Mouse (Mus musculus): Measurements from ENCODE around the gene Spred2.

Spred2 gene

DNA sequence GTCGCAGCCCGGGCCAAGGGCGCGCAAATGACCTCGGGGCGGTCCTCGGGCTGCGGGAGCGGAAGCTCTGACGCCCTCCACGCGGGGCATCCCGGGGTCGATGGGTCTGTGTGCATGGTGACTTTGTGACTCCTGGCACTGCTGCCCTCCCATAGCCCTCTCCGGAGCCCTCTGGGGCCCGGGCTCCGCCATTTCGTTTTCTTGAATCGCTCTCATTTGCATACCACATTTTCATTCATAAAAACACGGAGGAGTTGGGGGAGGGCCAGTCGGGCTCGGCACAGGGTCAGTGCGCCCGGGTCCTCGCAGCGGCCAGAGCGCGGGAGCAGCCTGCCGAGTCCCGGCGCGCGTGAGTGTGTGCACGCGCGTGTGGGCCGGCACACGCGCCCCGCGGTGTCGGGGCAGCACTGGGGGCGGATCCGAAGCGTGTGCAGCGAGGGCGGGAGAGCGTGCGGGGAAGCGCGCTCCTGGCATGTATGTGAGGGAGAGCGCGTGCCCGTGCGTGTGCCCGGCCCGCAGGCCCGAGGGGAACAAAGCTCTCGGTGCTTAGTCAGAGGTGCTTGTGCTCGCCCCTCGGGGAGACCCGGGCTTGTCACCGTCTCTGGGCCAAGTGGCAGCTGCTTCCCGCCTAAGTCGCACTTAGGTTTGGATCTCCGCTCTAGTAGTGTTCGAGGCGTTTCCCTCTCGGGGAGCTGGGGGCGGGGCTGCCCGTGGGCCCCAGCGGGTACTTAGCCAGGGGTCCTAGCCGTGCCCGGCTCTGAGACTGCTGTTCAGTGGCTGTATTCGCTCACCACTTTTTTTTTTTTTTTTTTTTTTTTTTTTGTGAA, 1.2 kb downstream of the Spred2 start:
- DNase-seq (ENCODE audit: low read depth, low spot score), result peak; percentile 30

DNA sequence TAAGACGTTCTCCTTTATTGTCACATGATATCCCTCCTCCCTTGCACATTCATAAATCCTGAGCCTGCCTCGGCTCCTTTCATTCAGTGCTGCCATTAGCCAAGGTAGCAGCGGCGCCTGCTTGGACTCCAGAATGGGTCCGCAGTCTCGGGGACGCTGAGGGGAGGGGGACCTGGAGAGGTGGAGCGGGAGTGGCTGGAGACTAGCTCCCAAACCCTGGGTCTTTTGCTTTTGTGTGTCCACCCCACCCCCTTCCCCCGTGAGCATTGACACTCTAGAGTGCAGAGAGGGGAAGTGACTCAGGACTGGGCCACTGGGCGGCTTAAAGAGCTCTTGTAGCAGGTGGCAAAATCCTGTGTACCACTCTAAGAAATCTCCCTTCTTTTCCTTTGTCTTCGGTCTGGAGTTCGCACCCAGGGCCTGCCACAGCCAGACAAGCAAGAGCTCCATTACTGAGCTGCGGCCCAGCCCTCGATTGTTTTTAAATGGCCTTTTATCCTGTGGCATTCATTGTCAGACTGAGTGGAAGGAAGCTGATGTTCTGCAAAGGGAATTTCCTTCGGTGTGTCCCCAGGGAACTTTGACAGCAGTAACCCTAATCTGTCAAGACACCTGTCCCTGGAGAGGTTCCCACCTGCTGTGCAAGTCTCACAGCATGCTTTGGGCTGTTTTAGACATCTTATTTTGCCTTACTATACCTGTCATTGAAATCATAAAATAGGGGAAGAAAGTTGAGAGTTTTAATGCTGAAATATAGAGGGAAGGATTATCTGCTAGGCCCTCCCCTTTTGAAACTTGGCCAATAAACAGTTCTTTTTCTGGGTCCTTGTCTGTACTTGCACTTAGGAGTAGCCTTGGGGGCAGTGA, 2.0 kb downstream of the Spred2 start:
- peak; percentile 23 for DNase-seq (ENCODE audit: low read depth, low spot score)

DNA sequence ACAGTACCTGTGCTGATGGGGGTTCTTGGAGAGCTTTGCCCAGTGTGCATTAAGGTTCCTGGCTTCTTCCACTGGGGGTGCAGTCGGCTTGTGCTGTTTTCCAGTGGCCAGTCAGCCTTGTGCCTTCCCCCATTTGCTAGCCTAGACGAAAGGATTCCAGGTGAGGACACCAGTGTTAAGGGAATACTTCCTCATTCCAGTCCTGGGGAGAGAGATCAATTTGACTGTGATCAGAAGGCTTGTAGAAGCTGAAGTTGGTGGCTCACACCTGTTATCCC, 2.6 kb downstream of the Spred2 start:
- DNase-seq (ENCODE audit: low read depth, low spot score), result no peak

DNA sequence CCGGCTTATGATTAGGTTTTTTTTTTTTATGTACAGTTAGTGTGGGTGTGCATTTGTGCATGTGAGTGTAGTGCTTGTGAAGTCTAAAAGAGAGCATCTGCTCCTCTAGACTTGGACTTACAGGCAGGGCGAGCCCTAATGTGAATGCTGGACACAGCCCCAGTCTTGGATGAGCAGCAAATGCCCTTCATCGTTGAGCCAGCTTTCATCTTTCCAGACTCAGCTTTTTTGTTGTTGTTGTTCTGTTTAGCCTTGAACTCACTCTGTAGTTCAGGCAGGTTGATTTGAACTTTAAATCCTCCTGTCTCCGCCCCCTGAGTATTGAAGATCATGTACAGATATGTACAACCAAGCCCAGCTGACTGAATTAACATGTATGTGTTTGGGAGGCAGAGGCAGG, 4.5 kb downstream of the Spred2 start:
- DNase-seq (ENCODE audit: low read depth, low spot score), result no peak

- no peak for DNase-seq (ENCODE audit: low read depth, low spot score)
Measured at GRCm38 (mm10) chr11:19929087-19929865, 5.1 kb downstream of the Spred2 start.

DNA sequence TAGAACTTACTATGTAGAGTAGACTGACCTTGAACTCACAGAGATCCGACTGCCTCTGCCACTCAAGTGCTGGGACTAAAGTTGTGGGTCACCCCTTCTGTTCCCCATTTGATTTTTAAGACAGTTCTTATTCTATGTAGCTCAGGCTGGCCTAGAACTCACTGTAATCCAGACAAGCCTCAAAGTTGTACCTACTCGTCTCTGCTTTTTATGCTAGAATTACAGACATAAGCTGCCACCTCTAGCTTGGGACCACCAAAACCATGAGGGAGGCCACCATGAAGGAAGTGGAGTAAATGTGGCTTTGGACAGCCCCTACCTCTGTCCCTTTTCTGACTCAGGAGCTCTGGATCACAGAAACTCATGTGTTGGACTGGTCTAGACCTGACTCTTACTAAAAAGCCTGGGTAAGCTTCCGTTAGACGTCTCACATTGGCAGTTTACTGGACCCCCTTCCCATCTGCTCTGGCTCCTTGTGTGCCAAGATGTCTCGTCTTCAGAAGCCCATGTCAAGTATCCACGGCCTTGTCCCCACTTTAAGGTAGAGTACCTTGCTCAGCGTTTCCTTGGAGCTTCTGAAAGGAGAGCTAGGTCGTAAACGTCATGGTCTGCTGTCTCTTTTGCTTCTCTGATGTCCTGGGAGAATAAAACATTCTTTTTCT, 7.5 kb downstream of the Spred2 start:
- no peak for DNase-seq (ENCODE audit: low read depth, low spot score)

DNA sequence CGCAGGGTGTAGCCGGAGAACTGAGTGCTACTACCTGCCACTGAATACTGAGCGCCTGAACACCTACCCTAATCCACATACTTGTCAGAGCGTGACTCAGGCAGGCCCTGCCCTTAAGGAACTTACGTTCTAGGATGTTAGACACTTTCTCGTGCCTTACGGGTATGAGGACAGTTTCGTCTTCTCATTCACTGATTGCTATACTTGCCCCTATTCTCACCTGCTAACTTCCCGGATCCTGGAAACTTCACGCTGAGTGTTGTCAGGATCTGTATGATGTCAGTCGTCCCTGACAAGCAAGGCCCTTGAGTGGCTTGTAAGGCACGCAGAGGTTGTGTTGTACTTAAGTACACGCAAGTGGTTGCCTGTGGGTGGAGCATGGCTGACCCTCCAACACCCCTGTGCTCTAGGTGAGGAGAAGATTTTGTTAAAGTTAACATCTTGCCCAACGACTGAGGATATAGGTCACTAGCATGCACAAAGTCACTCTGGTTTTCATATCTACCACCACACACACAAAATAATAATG, 8.9 kb downstream of the Spred2 start:
- DNase-seq (ENCODE audit: low read depth, low spot score), result no peak

GRCm38 (mm10) chr11:19935524-19936354, 11.6 kb downstream of the Spred2 start:
- no peak for DNase-seq (ENCODE audit: low read depth, low spot score)

GRCm38 (mm10) chr11:19938456-19939004, 14.4 kb downstream of the Spred2 start:
- DNase-seq (ENCODE audit: low read depth, low spot score), result no peak

- DNase-seq (ENCODE audit: low read depth, low spot score), result peak; percentile 25
Measured at GRCm38 (mm10) chr11:19939305-19939730, 15.1 kb downstream of the Spred2 start.

DNA sequence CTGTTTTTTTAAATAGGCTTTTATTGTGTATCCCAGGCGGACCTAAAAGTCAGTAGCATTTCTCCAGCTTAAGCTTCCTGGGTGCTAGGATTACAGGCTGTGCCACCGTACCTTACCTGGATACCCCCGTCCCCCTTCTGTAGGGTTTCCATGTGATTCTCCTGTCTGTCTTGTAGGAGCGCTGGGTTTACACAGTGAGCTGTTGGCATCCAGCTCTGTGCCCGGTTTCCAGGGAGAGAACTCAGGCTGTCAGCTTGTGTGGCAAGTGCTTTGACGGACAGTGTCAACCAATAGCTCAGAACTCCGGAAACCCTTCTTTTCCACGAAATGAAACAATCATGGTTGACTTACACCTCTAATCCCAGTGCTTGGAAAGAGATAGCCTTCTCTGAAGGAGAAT, 15.7 kb downstream of the Spred2 start:
- no peak for DNase-seq (ENCODE audit: low read depth, low spot score)

DNA sequence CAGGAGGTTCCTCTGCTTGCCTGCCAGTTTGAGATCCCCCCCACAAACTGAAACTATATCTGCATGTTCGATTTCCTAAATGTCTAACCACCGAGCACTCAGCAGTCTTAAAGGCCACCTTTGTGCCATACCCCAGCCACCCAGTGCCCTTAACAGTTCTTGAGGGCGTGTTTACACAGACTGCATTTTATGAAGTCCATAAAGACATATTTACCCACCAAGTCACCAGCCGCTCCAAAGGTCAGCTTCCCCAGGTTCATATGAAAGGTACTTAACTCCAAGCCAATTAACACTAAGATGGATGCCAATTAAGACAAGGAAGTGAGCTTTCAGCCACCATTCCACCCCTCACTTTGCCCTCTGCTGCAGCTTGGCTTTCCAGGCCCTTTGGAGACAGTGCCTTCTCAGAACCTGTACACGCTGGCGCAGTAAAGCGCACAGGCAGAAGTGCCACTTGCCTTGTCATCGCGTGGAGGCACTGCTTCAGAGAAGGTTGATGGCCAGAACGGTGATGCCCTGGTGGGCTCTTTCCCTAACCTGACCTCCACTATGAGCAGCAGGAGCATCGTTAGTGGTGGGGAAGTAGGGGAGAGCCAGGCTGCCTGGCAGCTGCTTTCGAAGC, 17.1 kb downstream of the Spred2 start:
- no peak for DNase-seq (ENCODE audit: low read depth, low spot score)

DNA sequence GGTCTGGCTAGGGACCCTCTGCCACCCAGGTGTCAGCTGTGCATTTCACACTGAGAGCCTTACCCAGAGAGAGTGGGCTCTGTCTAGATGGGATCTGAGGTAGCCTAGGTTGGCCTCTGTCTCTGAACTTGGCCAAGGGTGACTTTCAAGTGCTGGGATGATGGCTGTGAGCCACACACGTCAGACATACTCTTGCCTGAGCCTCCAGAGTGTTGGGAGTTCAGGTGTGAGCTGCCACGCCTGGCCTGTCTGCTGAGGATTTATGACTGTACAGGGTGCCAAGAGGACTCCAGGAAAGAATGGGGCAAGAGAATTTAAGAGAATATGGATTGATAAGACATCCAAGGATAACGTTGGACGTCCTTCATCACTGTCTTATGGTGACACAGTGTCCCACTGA, 17.8 kb downstream of the Spred2 start:
- DNase-seq (ENCODE audit: low read depth, low spot score), result no peak

DNA sequence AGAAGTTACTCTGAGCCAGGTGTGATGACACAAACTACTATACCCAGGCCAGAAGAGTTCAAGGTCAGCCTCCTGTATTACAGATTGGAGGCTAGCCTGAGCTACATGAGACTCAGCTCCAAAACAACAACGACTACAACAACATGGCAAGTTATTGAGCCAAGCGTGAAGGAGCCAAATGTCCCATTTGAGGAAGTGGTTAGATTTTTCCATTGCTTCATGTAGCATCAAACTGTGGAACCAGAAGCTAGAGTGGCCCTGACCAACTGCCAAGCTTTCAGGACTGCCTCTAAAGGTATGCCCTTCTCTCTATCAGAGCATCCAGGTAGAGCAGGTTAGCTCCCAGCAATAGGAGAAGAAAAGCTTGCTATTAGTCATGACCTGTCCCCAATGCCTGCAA, 19.6 kb downstream of the Spred2 start:
- no peak for DNase-seq (ENCODE audit: low read depth, low spot score)

DNA sequence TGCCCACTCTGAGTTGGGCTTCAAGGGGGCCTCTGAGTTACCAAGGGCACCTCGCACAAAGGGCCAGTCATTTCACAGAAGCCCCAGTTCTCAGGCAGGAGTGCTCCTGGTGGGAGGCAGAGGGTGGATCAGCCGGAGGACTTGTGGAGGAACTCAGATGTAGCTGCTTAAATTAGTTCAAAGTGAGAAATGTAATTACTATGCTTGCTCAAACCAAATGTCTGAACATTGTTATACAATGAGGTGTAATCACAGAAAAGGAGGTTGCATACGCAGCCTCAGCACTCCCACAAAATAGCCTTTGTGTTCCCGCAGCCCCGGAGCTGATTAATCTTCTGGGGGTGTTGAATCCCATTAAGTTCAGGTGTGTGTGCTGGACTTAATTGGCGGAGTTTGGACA, 20.5 kb downstream of the Spred2 start:
- DNase-seq (ENCODE audit: low read depth, low spot score), result no peak

DNA sequence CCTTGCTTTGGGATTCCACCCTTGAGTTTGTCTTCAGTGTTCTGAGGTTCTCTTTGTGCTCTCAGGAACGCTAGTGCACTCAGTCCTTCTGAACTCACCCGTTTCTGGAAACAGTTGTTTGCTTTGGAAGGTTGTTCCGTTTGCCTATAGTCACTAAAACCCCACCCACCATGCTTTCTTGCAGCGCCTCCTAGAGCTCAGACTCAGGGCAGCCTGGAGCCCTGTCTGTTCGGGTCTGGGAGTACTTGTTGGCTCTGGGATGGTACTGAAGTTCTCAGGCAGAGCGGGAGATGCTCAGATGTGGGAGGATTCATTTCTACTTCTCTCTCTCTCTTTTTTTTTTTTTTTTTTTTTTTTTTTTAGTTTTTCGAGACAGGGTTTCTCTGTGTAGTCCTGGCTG, 22.5 kb downstream of the Spred2 start:
- DNase-seq (ENCODE audit: low read depth, low spot score), result no peak

DNA sequence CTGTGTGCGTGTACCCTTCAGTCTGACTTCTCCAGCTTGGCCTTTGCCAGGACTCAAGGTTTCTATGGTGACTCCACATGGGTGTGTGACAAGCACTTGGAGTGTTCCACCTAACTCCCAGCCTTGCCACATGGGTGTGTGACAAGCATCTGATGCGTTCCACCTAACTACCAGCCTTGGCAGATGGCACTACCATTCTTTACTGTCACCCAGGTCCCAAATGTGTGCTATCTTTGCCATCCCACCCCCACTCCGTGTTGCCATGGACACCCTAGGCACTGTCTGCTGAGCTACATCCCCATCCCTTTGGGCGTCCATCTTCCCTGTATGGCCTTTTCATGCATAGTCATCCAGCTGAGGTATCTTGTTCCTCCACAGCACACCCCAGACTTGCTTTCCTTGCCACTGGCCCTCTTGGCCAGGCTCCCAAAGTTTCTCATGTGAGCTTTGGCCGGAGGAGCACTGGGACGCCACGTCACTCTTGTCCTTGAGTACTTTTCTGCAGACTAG, 23.5 kb downstream of the Spred2 start:
- DNase-seq (ENCODE audit: low read depth, low spot score), result peak; percentile 38

DNA sequence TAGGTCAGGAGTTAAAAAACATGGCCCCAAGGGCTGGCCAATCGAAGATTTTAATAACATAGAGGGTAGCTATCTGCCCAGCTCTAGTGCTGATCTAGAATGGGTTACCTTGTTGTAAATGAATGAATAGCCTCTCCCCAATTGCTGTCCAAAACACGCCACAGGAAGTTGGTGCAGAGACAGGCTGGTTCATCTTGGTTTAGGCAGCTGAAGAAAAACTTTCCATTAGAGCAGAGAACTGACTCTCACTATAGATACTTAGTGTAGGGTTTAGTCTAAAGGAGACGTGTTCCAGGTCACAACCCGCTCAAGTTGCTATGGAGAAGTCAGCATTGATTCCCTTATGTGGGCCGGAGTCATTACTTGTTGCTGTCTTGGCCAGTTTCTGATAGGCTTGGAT, 25.6 kb downstream of the Spred2 start:
- no peak for DNase-seq (ENCODE audit: low read depth, low spot score)

GRCm38 (mm10) chr11:19950169-19950568, 26.0 kb downstream of the Spred2 start:
- no peak for DNase-seq (ENCODE audit: low read depth, low spot score)

DNA sequence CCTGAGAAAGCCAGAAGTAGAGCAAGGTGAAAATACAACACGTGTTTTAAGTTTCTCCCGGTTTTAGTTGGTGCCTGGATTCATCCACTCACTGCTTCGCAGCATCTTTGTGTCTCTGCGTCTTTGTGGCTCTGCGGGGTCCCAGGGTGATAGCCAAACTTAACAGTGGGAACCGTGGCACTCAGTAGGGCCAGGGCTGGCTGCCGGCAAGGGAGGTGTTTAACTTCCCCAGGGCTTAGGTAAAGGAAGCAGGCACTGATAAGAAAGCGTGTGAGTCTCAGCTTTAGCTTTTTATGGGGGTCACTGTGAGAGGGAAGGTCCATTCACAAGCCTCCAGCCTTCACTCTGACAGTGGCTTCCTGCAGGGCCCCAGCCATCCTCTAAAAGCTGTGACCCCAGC, 28.8 kb downstream of the Spred2 start:
- DNase-seq (ENCODE audit: low read depth, low spot score), result no peak
